Mouse (Mus musculus) kidney, adult 2 months (tissue): Measurements from ENCODE around the gene Abhd16a. TPM values are rescaled to one million over a fixed set of nuclear protein-coding genes. Genes with fewer than 3 reads are reported as not detected.
A peak's percentile ranks its signal among the peaks of the same experiment; 100 is the strongest.

Source experiments
- DNase-seq: peaks from one replicate; pipeline ENCODE4 v3.0.0; 2021
- H3K27ac ChIP-seq: fragments of 200-500 bp; 2 replicates; pipeline ENCODE4 v1.5.1; 2012; ENCODE audit warnings: low read depth, low read length, control low read depth, inconsistent platforms; ENCODE audit not compliant: insufficient read depth
- H3K27me3 ChIP-seq: fragments of 200-500 bp; replicated peaks from 2 replicates; pipeline ENCODE4 v1.6.1; 2012; ENCODE audit warnings: mild to moderate bottlenecking, moderate library complexity, low read length, inconsistent platforms; ENCODE audit not compliant: control insufficient read depth, insufficient read depth
- H3K36me3 ChIP-seq: fragments of 200-500 bp; 2 replicates; pipeline ENCODE4 v1.6.1; 2012; ENCODE audit warnings: mild to moderate bottlenecking, moderate library complexity, low read length, inconsistent platforms; ENCODE audit not compliant: control insufficient read depth, insufficient read depth
- H3K4me1 ChIP-seq: fragments of 200-500 bp; 2 replicates; pipeline ENCODE4 v1.6.1; 2011; ENCODE audit warnings: low read length; ENCODE audit not compliant: control insufficient read depth, insufficient read depth
- H3K4me3 ChIP-seq: fragments of 200-500 bp; 2 replicates; pipeline ENCODE4 v1.5.1; 2011; ENCODE audit warnings: mild to moderate bottlenecking, low read depth, low read length, control low read depth; ENCODE audit not compliant: insufficient read depth
- CTCF ChIP-seq: fragments of 200-500 bp; conservative IDR thresholded peaks from 2 replicates; pipeline ENCODE4 v1.5.1; 2011; ENCODE audit warnings: low read depth, mild to moderate bottlenecking, control low read depth, low read length, moderate library complexity, mixed read lengths; ENCODE audit not compliant: insufficient read depth, insufficient read length
- POLR2A ChIP-seq: fragments of 200-500 bp; IDR thresholded peaks from one replicate; pipeline ENCODE4 v1.6.1; 2011; ENCODE audit warnings: low read depth, low read length, control low read depth
- WGBS: fragments of 180-500 bp; shearing (Covaris S2); methylation state at CpG from one replicate; pipeline ENCODE4 v1.1.7; 2018; 5-methylcytosine and 5-hydroxymethylcytosine counted together
- polyA plus RNA-seq: library from polyadenylated mRNA; depleted of rRNA; stranded (reverse); fragments of >200 nt; gene quantifications from 2 replicates; pipeline ENCODE4 v1.2.3, GENCODE M21; 2012

Gene Abhd16a
- polyA plus RNA-seq, 1 experiment, result 156 TPM

- WGBS, result 20% methylated on average over 1 of the region's 1 CpGs
- Histone ChIP-seq H3K36me3 (no peaks in the 10 kb centered on the region), H3K4me1 (peaks cover 15% of the 10 kb centered on the region), H3K27me3 (no peaks in the 10 kb centered on the region), H3K27ac (peak overlapping the region; percentile 94), H3K4me3 (peak overlapping the region; percentile 6; the same call in 1 of the 2 replicates)
- DNase-seq, result peak; percentile 91
- TF ChIP-seq CTCF (no peak), POLR2A (no peak)
Observed at GRCm38 (mm10) chr17:35047688-35048087, 41.4 kb upstream of the Abhd16a start.

- no peaks in the 10 kb centered on the region; the same call in 1 of the 2 replicates for H3K36me3 ChIP-seq
- peak overlapping the region; percentile 94 for H3K27ac ChIP-seq
- TF ChIP-seq CTCF, result no peak
- no peak for TF ChIP-seq POLR2A
- WGBS, result 20% methylated on average over 11 of the region's 11 CpGs
- H3K27me3 ChIP-seq, result no peaks in the 10 kb centered on the region
- peaks cover 15% of the 10 kb centered on the region for H3K4me1 ChIP-seq
- DNase-seq, result peak; percentile 61
- peak overlapping the region; percentile 6; the same call in 1 of the 2 replicates for H3K4me3 ChIP-seq
Observed at GRCm38 (mm10) chr17:35048149-35048931, 40.7 kb upstream of the Abhd16a start.

- no peak for DNase-seq
- WGBS, result 73% methylated on average over 5 of the region's 5 CpGs
- Histone ChIP-seq H3K27me3 (no peaks in the 10 kb centered on the region), H3K4me1 (peaks cover 15% of the 10 kb centered on the region), H3K36me3 (peaks cover under 1% of the 10 kb centered on the region; the same call in 1 of the 2 replicates), H3K4me3 (no peak overlapping the region), H3K27ac (peak overlapping the region; percentile 32; the same call in 1 of the 2 replicates)
- TF ChIP-seq POLR2A, result no peak
- no peak for TF ChIP-seq CTCF
Observed at GRCm38 (mm10) chr17:35048932-35049440, 40.1 kb upstream of the Abhd16a start.

DNA sequence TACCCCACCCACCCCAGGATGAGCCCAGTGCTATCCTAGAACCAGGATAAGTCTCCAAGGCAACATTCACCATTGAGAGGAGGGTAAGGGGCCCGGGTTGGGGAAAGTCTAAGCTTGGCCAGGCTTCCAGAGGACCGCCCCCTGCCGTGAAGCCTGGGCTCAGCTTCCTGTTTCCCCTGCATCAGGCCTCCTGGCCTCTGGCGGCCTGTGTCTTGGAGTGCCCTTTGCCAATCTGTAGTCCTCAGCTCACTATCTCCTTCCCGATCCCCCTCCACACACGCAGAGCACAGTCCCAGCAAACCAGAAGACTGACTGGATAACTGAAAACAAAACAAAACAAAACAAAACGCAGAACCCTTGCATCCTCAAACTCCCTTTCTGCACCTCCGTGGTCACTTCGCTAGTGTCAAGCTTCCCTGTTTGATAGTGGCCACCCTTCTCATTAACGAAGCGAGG lies 39.5 kb upstream of the Abhd16a start, which contains the start of gene Clic1:
Gene Clic1, plus strand, starts transcription at position 406 of the 456 bp plus-strand sequence.
- 5% methylated on average over 11 of the region's 11 CpGs for WGBS
- Histone ChIP-seq H3K27ac (peak within 1 kb of the TSS; percentile 85), H3K27me3 (no peaks in the 10 kb centered on the region), H3K4me1 (peaks cover 15% of the 10 kb centered on the region), H3K4me3 (peak within 1 kb of the TSS; percentile 73), H3K36me3 (peaks cover 3% of the 10 kb centered on the region; the same call in 1 of the 2 replicates)
- peak; percentile 58 for DNase-seq
- TF ChIP-seq CTCF (no peak), POLR2A (peak; percentile 43)

- peaks cover 5% of the 10 kb centered on the region; the same call in 1 of the 2 replicates for H3K36me3 ChIP-seq
- TF ChIP-seq CTCF (no peak), POLR2A (peak; percentile 68)
- peak overlapping the region; percentile 85 for H3K27ac ChIP-seq
- peaks cover 15% of the 10 kb centered on the region for H3K4me1 ChIP-seq
- H3K4me3 ChIP-seq, result peak overlapping the region; percentile 73
- no peaks in the 10 kb centered on the region for H3K27me3 ChIP-seq
- peak; percentile 87 for DNase-seq
- under 1% methylated on average over 27 of the region's 27 CpGs for WGBS
Observed at GRCm38 (mm10) chr17:35050126-35050750, 38.8 kb upstream of the Abhd16a start.

DNA sequence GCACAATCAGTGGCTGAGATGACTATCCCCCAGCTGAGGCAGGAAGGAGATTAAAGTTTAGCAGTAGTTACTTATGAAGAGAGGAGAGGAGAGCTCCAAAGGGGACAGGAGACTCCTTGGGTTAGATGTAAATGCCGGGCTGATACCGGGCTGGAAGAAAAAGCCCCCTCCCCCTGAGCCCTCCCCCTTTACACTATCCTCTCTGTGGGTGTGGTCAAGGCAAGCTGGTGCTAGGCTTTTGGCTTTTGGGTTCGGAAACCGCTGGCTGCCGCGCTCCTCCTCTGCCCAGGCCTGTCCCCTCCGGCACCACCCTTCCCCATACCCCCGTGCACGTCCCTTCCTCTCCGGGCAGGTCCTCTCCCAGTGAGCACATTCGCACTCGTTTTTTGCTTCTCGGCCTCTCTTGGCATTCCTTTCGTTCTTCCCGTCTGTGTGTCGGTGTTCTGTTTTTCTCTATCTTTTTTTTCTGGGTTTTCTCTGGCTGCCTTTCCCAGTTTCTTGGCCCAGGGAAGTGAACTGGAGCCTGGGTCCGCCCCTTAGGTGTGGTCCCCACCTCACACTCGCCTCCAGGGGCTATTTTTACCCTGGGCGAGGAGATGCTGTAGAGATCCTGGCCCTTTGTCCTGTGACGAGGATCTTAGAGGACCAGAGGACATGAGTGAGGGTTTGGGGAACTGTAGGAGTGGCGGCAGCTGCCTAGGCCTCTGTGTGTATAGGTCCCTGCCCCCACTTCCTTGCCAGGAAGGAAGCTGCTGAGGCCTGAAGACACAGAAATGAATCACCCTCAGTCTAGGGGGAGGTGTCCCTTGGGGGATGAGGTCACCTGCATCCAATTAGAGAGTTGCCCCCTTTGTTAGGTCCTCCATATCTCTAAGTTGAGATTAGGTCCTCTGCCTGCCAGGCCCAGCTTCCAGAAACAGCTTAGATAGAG lies 37.6 kb upstream of the Abhd16a start:
- WGBS, result 5% methylated on average over 21 of the region's 21 CpGs
- H3K4me1 ChIP-seq, result peaks cover 15% of the 10 kb centered on the region
- peak; percentile 90 for DNase-seq

More for the DNA sequence above, 37.6 kb upstream of the Abhd16a start:
- no peaks in the 10 kb centered on the region for H3K27me3 ChIP-seq
- H3K36me3 ChIP-seq, result peaks cover 7% of the 10 kb centered on the region; the same call in 1 of the 2 replicates
- TF ChIP-seq CTCF, result no peak
- peak; percentile 26 for TF ChIP-seq POLR2A
- peak overlapping the region; percentile 73 for H3K4me3 ChIP-seq
- H3K27ac ChIP-seq, result peak overlapping the region; percentile 90
